Mouse (Mus musculus) c-Kit-positive CD71-positive TER-119-negative erythroid progenitor cells, embryonic 14.5 days (primary cell): ENCODE measurements around the gene Chpf2.
"Not testable (repeated sequence)": the region's sequence is repeated elsewhere in the genome, so short reads cannot be mapped to it uniquely, and the experiment has no call there.

ENCODE experiments used
- DNase-seq: peaks from one replicate; pipeline ENCODE4 v3.0.0-alpha.2; 2013; ENCODE audit warnings: low read depth

Gene Chpf2

DNA sequence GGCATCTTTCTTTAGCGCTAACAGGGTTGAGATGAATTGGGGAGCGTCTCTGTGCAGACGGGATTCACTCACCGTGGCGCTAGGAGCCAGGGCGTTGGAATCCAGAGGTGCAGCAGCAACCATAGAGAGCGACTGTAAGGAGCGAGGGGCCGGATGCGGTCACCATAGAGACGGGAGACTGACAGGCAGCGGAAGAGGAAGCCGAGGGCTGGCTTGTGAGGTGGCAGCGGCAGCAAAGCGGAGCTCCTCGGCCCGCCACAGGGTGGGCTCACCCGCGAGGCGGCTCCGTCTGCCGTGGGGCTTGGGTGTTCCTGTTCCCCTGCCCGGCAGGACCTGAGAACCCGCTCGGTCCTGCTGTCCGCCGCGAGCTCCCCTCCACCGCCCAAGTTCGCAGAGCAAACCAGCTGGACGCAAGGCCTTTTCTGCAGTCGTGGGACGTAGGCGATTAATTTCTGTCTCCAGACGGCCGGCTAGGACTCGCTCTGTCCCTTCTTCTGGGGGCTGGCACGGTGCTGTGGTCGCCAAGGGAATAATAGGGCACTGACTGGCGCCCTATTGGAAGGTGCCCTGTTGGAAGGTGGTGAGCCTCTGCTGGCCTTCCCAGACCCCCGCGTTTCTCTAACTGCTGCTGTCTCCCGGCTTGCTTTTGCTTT lies at the start of gene Chpf2:
Gene Chpf2, plus strand, starts transcription at position 195 of the 653 bp plus-strand sequence.
- DNase-seq, result peak; percentile 72

DNA sequence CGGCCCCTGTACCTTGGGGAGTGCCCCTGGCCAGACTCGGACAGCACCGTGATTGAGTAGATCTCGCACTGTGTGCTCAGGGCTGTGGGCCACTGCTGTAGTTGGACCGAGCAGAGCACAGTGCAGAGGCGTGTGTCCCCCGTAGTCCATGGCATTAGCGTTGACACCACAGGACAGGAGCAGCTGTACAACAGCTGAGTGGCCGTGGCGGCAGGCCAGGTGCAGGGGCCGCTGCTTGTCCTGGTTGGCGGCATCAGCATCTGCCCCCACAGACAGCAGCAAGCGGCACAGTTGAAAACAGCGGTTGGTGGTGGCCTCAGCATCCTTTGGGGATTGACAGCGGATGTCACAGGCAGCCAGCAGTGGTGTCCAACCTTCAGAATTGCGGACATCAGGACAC lies 48.9 kb upstream of the Chpf2 start:
- DNase-seq, result no peak

DNA sequence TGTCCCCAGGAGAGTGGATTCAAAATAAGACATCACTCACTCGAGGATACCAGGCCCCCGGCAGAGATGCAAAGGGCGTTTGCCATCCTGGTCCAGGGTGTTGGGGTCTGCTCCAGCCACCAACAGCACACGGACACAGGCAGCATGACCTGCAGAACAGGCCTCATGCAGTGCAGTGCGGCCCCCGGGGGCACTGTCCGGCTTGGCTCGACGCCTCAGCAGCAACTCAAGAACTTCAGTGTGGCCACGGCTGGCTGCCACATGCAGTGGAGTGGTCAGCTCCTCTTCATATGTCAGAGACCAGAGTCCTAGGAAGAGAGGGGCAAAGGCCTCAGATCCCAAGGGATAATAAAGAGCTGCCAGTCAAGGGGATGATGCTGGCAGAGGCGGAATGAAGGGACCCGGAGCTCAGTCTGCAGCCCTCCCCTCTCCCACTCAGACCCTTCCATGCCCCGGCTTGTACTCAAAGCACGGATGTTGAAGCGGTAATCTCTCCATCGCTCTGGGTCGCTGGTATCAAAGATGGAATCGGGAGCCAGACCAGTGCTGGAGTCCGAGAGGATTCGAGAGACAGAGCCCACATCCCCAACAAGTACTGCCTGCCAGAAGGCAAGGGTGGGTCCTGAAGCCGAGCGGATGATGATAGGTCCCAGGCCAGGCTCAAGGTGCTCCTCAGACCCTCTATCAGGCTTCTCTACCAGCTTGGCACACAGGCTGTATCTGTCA lies 46.8 kb upstream of the Chpf2 start:
- no peak for DNase-seq

DNA sequence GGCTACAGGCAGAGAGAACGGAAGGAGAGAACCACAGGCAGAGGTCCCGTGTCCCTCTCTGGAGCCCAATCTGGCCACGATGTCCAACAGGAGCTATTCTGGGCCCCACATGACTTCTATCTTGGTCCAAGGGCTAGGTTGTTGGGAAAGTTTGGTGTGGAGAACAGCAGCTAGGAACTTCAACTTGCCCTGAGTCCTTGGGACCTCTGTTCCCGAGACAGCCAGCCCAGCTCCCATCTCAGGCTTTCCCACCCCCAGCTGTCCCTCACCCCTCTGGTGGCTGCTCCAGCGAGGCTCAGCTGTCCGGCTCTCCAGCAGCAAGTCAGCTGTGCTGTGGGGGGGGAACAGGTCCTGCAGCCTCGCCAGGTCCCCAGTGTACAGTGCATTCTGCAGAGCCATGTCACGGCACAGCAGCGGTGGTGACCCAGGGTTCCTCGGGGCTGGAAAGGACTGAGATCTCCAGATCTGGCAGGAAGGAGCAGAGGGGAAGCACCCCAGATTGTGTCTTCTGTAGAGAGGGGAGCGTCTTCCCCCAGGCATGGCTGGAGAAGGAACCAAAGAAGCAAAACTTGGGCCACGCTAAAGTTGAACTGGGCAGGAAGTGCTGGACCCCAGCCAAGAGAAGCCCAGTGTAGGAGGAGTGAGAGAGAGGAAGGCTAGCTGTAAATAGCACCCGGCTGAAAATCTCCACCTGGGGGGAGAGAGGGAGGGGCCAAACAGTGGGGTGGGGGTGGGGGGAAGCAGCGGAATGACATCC lies 46.0 kb upstream of the Chpf2 start, which contains the start of gene Asb10:
Gene Asb10, minus strand, starts transcription at position 592 of the 757 bp plus-strand sequence.
- DNase-seq, result no peak

DNA sequence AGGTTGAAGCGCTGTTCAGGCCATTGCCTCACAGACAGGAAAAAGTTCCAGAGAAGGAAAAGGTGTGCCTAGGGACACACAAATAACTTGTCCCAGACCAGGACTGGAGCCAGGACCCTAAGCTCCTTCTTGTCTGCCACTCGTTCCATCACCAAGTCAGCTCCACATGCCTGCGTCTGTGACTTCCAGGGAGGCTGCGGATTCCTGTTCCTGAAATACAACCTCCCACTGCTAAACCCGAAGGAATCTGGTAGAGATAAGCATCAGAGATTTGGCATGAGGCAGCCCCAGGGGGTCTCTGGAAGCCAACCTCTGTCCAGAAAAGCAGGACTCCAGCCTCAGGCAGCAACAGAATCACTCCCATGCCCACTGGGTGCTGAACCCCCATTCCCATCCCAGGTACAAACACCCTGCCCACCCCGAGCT lies 45.4 kb upstream of the Chpf2 start:
- no peak for DNase-seq

DNA sequence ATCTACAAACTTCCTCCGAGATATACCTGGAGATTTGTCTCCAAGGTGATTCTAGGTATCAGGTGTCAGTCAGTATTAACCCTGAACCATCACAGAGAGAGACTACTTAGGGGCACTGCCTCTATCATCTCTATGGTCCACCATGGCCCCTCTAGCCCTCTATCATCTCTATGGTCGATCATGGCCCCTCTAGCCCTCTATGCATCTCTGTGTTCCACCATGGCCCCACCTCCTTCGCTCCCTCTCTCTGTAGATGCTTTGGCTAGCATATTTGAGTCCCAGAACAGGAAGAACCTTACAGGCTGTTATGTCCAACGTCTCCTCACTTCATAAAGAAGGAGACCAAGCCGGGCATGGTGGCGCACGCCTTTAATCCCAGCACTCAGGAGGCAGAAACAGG lies 43.9 kb upstream of the Chpf2 start:
- DNase-seq, result no peak

DNA sequence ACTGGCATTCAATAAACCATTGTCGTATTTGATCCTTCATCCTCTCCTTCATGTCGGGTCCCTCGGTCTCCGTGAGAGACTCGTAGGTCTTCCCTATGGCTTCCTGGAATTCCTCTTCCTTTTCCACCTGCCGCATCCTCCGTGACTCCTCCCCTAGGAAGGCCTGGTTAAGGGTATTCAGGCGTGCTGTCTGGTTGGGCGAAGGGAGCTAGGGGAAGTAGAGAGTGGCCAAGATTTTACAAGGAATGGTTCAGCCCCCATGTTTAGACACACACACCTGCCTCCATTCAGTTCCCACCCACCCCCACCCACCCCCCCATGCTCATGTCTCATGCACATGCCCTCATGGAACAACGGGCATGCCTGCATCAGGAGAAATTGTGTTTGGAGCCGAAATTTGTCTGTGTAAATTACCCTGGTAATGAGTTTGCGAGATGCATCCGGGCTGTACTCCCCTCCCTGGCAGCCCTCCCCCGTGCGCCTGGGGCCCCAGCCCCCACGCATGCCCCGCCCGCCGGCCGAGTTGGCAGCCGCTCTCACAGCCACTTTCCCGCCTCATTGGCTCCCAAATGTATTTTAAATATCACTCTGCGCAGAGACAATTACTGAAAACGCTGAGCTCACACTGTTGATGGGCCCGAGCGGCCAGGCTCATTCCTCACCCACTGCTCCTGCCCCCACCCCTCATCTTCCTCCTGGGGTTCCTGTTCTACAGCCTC lies 35.8 kb upstream of the Chpf2 start:
- DNase-seq, result no peak

DNA sequence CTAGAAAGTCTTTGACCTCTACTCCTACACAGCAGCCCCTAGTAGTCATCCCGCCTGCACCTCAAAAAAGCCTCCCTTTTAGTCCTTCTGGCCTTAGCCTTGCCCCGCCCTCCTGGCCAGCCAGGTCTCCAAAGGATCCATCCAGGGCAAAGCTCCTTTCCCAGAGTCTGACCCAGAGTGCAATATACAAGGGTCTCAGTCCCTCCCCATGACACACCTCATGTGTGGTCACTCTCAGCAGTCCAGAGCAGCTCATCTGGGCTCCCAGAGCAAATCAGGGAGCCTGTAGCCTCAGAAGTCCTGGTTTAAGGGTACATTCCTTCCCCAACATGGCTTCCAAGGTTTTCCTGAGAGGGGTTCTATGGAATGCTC lies 35.2 kb upstream of the Chpf2 start:
- DNase-seq, result no peak

DNA sequence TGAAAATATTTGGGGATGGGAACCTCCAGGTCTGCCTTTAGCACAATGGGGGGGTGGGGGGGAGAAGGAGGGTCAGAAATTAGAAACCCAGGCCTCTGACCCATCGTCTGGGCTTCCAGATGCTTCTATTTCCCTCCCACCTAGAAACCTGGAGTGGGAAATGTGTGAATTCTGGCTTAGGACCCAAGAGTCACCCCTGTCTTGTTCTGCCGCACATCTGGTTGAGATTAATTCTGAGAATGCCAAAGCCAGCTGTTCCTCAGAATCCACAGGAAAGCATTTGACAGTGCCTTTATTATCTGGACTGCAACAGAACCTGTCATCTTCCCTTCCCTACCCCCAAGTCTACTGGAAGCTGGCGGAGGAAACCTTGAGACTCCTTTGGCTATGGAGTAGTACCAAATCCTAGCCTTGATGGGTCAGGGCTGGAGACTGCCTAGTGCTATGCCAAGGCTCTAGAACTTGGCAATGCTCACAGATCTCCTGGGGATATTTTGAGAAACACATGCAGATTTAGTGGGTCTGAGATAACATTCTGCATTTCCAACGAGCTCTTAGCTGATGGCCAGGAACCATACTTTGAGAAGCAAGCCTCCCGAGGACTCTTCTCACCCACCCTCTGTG lies 32.8 kb upstream of the Chpf2 start:
- no peak for DNase-seq

DNA sequence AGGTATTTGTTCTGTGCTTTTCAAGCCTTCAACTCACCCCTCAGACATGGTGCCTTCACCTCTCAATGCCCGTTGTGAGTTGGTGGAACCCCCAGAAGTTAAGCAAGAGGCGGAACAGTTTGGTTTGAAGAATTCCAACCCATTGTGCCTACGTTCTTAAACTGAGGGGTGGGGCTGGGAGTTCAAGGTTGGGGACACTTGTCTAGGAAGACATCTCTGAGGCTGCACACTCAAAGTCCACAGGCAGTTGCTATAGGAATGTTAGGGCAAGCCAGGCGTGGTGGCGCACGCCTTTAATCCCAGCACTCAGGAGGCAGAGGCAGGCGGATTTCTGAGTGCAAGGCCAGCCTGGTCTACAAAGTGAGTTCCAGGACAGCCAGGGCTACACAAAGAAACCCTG lies 31.2 kb upstream of the Chpf2 start:
- not testable (repeated sequence) for DNase-seq

DNA sequence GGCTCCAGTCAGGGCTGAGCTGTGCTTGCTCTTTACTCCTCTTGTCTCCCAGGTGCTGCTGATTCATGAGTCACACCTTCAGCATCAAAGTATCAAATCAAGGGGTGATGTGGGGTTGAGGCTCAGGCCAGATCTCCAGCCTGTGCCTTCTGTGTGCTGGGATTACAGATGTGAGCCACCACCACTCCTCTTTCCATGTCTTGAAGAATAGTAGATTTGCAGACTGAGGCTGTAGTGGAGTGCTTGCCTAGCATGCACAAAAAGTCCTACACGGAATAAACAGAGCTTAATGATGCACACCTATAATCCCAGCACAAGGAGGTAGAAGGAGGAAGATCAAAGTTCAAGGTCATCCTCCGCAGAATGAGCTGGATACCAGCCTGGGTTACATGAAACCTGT lies 29.8 kb upstream of the Chpf2 start, which contains the start of gene 4931409K22Rik:
Gene 4931409K22Rik, minus strand, starts transcription at position 101 of the 400 bp plus-strand sequence.
- no peak for DNase-seq

DNA sequence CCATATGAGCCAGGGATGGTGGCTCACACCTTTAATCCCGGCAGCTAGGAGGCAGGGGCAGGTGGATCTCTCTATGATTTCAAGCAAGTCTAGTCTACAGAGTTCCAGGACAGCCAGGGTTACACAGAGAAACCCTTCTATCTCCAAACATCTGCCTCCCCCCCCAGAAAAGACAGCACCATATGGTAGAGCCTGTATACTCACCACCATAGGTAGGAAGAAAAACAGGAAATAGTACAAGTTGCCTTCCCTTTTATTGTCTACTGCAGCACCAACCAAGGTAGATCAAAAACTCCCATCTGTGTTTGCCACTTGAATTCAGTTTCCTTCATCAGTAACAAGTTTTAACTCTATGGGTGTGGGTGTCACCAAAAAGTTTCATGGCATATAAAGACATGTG lies 10.6 kb upstream of the Chpf2 start:
- DNase-seq, result no peak

DNA sequence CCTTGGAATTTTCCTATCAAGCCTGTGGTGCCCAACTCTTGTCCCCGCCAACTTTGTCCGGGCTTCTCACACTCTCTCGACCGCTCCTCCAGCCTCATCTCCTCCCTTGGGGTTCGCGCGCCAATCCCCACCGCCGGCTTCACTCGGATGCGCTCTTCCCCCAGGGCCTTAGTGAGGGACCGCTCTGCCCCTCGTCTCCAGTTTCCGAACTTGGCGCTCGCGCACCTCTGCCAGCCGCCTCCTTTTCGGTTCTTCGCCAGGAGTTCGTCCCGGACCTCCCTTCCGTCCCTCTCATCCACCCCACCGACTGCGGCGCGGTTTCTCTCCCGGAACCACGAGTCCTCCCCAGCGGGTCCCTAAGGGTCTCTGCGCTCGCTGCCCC lies 9.7 kb upstream of the Chpf2 start:
- DNase-seq, result no peak

DNA sequence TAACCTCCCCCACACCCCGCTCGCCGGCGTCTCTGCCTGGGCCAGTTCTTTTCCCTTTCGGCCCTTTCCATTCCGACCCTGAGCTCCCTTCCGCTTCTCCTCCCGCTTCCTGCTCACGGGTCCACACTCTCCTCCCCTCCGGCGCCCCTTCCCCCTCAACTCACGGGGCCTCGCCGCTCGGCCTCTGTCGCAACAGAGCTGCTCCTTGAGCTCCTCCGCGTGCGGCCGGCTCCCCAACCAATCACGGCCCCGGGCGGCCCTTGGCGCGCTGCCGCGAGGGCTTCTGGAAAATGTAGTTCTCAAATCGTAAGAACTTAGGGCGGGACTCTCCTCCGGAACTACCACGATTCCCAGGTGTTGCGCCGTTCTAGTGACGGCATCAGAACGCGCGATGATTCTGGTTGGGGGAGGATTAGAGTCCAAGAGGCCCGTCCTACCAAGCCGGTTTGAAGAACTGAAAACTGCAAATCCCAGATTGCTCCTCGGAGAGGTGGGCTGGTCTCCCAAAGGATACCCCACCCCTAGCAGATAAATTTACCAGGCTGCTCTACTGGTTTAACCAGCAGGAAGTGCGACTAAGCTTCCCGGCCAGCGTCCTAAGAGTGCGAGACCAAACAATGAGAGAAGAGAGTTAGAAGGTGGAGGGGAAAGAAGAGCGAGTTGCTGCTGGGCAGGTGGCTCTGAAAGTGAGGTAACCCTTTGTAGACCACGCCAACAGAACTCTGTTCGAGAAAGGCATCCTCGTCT lies 9.2 kb upstream of the Chpf2 start, which contains the start of gene Abcf2:
Gene Abcf2, minus strand, starts transcription at position 285 of the 747 bp plus-strand sequence.
- DNase-seq, result peak; percentile 100

DNA sequence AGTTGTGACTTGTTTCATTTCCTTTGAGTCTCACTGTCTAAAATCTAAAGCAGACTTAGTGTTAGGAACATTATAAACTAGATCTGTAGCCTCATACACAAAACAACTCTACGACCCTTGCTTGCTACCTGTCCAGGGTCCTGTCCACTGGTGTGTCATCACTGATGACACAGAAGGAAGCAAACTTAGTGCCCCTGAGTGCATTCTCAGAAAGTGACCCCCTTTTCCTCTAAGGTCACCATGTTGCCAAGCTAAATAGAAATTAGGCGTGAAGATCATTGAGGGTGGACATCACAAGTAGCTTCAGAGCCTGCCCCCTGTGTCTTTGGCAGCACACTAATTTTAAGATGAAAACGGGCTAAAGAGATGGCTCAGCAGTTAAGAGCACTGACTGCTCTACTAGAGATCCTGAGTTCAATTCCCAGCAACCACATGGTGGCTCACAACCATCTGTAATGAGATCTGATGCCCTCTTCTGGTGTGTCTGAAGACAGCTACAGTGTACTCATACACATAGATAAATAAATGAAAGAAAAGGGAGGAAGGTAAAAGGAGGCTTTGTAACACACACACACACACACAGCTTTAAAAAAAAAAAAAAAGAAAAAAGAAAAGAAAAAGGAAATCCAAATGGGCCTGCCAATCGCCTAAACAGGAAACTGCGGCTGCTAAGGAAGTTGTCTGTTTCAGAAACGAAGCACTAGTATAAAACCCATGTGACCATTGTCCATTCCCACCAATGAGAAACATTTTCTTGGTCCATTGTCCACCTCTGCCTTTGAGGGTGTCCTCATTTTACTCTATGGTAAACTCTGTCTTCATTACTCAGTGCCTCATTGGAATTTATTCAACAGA lies 8.2 kb upstream of the Chpf2 start:
- no peak for DNase-seq

DNA sequence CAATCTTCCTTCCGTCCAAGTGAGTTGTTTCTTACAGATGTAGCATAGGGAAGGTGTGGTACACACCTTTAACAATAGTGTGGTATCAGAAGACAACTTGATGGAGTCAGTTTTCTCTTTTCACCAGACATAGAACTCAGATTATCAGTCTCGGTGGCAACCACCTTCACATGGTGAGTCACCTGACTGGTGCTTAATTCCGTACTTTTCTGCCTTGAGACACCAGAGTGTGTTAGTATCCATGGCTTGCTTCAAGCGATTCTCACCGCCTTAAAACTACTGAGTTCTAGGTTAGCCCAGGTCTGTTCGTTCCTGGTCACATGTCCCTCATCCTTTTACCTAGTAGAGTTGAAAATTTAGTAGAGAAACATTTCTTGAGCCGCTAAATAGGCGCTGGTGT lies 435 bp upstream of the Chpf2 start:
- no peak for DNase-seq

DNA sequence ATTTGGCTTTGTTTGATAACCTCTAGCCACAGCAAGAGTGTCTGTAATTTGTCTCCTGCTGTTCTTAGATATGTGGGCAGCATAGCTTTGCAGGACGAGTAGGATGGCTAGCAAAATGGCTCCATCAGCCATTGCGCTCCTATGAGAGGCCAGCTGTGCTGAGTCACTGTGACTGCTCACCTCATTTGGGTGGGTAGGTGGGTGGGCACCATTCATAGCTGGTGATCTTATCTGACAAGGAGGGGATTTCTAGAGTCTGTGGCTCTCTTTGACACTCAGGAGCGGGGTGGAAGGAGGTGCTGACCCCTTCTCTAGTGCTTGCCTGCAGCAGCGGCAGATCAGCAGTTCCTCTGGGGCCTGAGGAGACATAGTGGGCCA lies 648 bp downstream of the Chpf2 start:
- DNase-seq, result peak; percentile 45

DNA sequence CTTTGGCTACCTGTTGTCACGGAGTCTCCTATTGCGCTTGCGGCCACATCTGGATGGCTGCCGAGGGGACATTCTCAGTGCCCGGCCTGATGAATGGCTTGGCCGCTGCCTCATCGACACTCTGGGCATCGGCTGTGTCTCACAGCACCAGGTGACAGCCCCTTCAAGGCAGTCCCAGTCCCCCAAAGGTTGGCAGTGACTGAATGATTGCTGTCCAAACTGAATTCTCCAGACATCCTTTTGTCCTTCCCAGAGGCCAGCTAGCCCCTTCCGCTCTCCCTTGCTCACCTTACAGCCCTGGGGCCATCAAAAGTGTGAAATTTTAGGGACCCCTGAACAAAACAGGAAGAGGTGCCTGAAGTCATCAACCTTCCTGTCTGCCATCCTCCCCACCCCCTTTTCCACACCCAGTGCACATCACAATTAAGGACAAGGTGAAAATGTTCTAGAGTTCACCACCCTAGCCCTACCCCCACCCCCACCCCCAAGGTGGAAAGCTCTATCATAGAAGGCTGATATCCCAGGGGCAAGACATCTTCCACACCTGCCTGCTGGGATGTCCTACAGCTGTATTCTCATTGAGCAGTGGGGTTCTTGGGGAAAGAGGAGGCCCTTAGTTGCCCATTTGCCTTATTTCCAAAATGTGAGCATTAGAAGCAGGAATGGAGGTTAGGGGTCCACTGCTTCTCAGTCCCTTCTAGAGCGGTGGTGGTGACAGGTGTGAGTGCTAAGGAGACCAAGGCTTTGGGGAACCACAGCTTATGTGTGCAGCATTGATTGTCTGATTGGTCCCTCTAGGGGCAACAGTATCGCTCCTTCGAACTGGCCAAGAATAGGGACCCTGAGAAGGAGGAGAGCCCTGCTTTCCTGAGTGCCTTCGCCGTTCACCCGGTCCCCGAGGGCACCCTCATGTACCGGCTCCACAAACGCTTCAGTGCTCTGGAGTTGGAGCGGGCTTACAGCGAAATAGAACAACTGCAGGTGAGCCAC lies 3.3 kb downstream of the Chpf2 start:
- no peak for DNase-seq

DNA sequence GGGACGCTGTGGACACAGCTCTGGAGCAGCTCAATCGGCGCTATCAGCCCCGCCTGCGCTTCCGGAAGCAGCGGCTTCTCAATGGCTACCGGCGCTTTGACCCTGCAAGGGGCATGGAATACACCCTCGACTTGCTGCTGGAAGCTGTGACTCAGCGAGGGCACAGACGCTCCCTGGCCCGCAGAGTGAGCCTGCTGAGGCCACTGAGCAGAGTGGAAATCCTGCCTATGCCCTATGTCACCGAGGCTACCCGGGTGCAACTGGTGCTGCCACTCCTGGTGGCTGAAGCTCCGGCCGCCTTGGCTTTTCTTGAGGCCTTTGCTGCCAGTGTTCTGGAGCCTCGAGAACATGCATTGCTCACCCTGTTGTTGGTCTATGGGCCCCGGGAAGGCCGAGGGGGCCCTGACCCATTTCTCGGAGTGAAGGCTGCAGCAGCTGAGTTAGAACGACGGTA lies 4.8 kb downstream of the Chpf2 start:
- no peak for DNase-seq
